Mouse (Mus musculus) heart, postnatal 14 days (tissue): ENCODE measurements around the gene Myrip. TPM values are rescaled to one million over a fixed set of nuclear protein-coding genes. Genes with fewer than 3 reads are reported as not detected.
A peak's percentile ranks its signal among the peaks of the same experiment; 100 is the strongest.

Experiments
- DNase-seq, 2 experiments: peaks; one replicate each; pipeline ENCODE4 v3.0.0; 2021 to 2022
- intact Hi-C: fragments of 180-260 bp; cut with DNase I; formaldehyde crosslinking; loops from one replicate; pipeline ENCODE4 v1.15.1; 2025
- total RNA-seq, 2 experiments: library from RNA; stranded (reverse); gene quantifications; 2 replicates each; pipeline ENCODE4 v1.2.3; 2021

Gene Myrip
- total RNA-seq, 2 experiments from 2014 or later, result 4.3 to 4.7 TPM

DNA sequence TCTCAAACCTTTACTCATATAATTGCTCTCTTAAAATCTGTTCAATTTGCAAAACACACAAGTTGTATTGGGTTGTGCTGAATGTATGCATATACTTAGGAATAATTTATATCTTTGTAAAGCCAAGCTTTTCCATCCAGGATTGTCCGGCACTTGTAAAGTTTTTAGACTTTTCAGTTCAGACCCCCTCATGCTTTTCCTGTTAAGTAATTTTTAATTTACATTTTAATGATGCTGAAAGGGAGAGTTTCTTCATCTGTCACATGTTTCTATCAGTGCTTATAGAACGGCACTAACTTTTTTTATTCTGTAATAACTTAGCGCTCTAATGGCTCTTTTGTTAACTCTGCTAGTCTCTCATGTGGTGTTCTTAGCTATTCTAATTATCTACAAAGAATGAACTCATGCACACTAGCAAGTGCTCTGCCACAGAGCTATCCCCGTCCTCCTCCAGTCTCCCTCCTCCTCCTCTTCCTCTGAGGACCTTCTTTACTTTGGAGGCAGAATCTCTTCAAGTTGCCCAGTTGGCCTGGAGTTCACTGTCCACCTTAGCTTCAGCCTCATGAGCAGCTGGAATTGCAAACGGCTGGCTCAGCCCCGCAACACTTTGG, 136.1 kb downstream of the Myrip start:
- intact Hi-C loops, result no loop called here
- DNase-seq, result no peak

DNA sequence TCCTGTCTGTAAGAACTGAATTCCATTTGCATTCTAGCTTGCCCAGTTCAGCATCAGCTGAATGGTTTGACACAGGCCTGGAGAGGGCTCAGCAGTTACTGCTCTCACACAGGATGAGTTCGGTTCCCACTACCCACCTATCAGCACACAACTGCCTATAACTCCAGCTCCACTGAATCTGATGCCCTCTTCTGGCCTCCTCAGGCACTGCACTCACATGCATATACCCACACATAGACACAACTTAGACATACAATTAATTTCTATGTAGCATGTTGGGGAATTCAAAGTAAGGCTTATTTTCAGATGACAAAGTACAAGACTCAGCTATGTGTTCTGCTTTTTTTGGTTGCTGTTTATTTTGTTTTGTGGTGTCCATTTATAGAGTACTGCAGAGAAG, 137.0 kb downstream of the Myrip start:
- DNase-seq, result no peak
- intact Hi-C loops, result no loop called here

DNA sequence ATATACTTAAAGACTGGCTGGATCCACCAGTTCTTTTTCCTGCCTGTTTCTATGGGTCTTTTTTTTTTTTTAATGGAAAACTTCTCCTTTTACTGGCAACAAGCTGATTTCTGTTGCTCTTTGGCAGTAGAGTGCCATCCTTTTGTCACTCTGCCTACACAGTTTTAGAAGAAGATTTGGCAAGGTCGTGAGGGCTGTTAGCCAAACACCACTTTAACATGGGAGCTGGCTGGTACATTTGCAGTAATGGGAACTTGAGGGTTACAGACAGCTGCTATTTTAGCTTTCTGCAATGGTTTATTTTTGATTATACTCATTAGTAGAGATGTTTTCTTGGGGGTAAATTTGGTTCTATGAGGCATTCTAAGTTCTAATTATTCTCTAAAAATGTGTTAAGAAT, 137.5 kb downstream of the Myrip start:
- intact Hi-C loops, result no loop called here
- DNase-seq, result peak in 1 of 2 experiments; percentile 21

- intact Hi-C loops, result no loop called here
- no peak for DNase-seq
Measured at GRCm38 (mm10) chr9:120444642-120445041, 143.3 kb downstream of the Myrip start.

- intact Hi-C loops, result no loop called here
- no peak for DNase-seq
Measured at GRCm38 (mm10) chr9:120449696-120450329, 148.5 kb downstream of the Myrip start.

- DNase-seq, result peak; percentile 24 to 34
Measured at GRCm38 (mm10) chr9:120455768-120456655, 154.7 kb downstream of the Myrip start.

DNA sequence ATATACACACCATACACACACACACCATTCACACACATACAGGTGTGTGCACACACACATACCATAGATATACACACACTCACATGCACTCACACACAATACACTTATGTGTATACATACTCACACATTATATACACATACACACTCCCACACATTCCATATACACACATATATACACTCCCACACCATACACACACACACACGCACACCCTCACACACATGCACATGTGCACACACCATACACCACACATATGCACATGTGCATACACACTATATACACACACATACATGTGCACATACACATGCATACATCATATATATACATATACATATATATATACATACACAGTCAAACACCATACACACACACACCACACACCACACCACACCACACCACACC, 169.1 kb downstream of the Myrip start:
- intact Hi-C loops, result no loop called here
- DNase-seq, result no peak

More at GRCm38 (mm10) chr9:120455768-120456655, 154.7 kb downstream of the Myrip start:
- intact Hi-C loops, result no loop called here

GRCm38 (mm10) chr9:120481644-120482043, 180.3 kb downstream of the Myrip start:
- no peak for DNase-seq
- intact Hi-C loops, result no loop called here

DNA sequence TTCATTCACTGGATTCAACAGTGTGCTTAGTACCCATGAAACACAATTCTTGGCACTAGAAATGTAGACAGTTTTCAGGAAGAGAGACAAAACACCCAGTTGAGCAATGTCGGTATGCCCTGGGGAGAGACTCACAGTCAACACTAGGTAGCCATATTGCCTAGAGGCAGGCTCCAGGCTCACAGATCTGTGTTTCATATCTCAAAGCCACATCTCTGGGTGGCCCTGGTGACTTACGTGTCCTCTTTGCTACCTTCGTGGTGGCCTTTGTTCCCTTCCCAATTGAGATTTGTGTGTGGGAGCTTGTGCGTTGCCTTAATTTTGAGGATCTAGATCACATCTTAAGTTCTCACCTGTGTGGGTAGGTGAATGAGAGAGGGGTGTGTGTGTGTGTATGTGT, 181.1 kb downstream of the Myrip start:
- no peak for DNase-seq
- intact Hi-C loops, result no loop called here

DNA sequence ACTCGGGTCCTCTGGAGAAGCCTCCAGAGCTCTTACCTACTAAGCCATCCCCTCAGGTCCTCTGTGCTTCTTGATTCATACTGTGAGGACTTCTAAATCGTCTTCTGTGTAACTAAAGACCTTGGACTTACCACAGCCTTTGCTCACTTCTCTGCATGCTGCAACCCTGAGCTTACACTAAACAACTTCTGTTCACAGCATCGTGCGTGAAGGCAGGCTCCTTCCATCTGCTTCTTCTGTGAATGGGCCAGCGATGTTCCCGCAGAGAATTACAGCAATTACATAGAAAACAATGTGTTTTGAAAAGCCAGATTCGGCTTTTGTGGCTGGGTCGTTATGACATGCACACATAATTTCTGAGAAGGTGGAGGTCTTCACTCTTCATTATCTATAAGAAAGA, 181.8 kb downstream of the Myrip start:
- no peak for DNase-seq
- intact Hi-C loops, result no loop called here

DNA sequence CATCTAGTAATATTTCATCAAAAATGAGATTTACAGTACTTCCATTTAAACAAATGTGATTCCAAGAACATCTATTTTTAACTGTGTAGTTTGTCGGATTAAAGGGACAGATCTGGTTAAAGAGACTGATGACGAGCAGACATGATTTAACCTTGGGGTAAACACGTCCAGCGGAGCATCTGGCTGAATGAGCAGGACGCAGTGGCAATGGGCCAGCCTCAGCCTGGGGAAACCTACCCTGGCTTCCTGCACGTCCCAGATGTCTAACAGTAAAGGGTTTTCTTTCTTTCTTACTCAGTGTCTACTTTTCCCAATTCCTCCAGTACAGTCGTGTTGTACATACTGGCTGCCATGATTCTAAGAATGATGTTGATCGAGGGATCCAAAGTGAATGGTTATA, 185.8 kb downstream of the Myrip start:
- DNase-seq, result peak in 1 of 2 experiments; percentile 37
- intact Hi-C loops, result no loop called here

- no peak for DNase-seq
- intact Hi-C loops, result loop anchor here (5.0 to 10.0 kb wide), 3 partner anchors 364 to 883 kb away; partner anchors contain the start of gene Rpsa
Measured at GRCm38 (mm10) chr9:120491509-120491908, 190.2 kb downstream of the Myrip start.

DNA sequence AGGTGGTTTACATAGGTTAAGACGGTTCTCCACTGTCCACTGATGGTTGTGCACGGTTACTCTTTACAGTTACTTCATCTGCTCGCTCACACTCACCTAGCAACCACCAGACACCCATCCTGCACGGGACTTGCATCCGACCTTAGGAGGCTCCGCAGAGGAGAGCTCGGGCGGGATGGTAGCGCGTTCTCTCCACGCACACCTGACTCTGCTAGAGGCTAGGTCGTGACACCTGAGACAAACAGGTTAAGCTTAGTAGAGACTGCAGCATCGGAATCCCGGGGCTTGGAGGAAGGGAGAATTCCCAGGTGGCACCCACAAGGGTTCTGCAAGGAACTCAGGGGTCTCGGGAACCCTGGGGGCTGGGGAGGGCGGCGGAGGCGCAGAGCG, 190.7 kb downstream of the Myrip start, which contains the start of gene Eif1b:
TSS of gene Eif1b (plus strand) at position 223 of the 390 bp plus-strand sequence.
- no peak for DNase-seq
- intact Hi-C loops, result loop anchor here (5.0 to 10.0 kb wide), 3 partner anchors 365 to 883 kb away; partner anchors contain the start of gene Rpsa

GRCm38 (mm10) chr9:120492400-120493351, 191.4 kb downstream of the Myrip start:
- intact Hi-C loops, result loop anchor here (5.0 to 10.0 kb wide), 3 partner anchors 365 to 882 kb away; partner anchors contain the start of gene Rpsa
- peak; percentile 86 to 89 for DNase-seq

DNA sequence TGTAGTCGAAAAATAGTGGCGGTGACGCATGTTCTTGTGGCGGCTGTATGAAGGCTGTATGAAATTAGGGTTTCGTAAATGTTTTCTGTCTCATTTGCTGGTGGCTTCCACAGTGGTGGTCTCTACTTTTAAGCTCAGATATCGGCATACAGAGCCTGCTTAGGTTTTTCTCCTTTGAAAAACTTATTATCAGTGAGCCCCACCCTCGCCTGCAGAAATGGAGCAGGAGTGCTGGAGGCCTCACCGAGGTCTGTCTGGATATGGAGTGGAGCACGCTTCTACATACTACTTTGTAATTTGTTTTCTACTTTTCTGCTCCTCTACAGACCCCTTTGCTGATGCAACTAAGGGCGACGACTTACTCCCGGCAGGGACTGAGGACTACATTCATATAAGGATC, 192.5 kb downstream of the Myrip start:
- intact Hi-C loops, result loop anchor here (5.0 to 10.0 kb wide), 3 partner anchors 366 to 881 kb away; partner anchors contain the start of gene Rpsa

DNA sequence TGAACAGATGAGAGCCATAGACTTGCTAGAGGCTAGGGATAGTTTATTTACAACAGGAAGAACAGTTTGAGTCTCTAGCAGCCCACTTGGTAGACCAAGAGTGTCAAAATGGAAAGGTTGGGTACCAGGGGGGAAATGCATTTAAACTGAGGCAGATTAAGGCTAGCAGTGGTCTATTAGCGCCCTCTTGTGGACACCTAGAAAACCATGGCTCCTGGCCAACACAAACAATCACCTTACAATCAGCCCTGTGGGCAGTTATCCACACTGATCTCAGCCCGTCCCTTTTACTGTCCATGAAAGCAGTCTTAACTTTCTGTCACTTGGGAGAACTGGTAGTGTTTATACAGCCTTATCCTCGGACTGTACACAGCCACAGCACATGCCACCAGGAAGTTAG, 195.4 kb downstream of the Myrip start:
- DNase-seq, result peak; percentile 63 to 80
- intact Hi-C loops, result loop anchor here (1.0 to 10.0 kb wide), 4 partner anchors 62 to 878 kb away; no protein-coding TSS in a partner anchor

More for the DNA sequence above, 192.5 kb downstream of the Myrip start:
- DNase-seq, result no peak

- DNase-seq, result no peak
- intact Hi-C loops, result loop anchor here (5.0 to 10.0 kb wide), 3 partner anchors 447 to 877 kb away; no protein-coding TSS in a partner anchor
Measured at GRCm38 (mm10) chr9:120497983-120498382, 196.7 kb downstream of the Myrip start.

- intact Hi-C loops, result no loop called here
- DNase-seq, result no peak
Measured at GRCm38 (mm10) chr9:120501191-120501902, 200.0 kb downstream of the Myrip start.

GRCm38 (mm10) chr9:120502013-120502412, 200.7 kb downstream of the Myrip start:
- DNase-seq, result peak; percentile 70 to 80
- intact Hi-C loops, result loop anchor here (1.0 kb wide), 1 partner anchor 84 kb away; no protein-coding TSS in a partner anchor
